Mouse (Mus musculus): ENCODE measurements around the gene 4930404N11Rik.
A peak's percentile ranks its signal among the peaks of the same experiment; 100 is the strongest.

Gene 4930404N11Rik

GRCm38 (mm10) chr10:81354738-81355477 lies 10.7 kb downstream of the 4930404N11Rik start:
- no peak for DNase-seq (ENCODE audit: low spot score)

- no peak for DNase-seq (ENCODE audit: low spot score)
Measured at GRCm38 (mm10) chr10:81351678-81352291, 13.8 kb downstream of the 4930404N11Rik start.

GRCm38 (mm10) chr10:81350351-81351063 lies 15.1 kb downstream of the 4930404N11Rik start, which contains the start of gene Hmg20b:
Hmg20b (minus strand) TSS chr10:81350480.
- DNase-seq (ENCODE audit: low spot score): peak; percentile 95

GRCm38 (mm10) chr10:81349961-81350350 lies 15.7 kb downstream of the 4930404N11Rik start:
- no peak for DNase-seq (ENCODE audit: low spot score)

- DNase-seq (ENCODE audit: low spot score): no peak
Measured at GRCm38 (mm10) chr10:81349146-81349545, 16.5 kb downstream of the 4930404N11Rik start.

- no peak for DNase-seq (ENCODE audit: low spot score)
Measured at GRCm38 (mm10) chr10:81346453-81347067, 19.1 kb downstream of the 4930404N11Rik start.

- DNase-seq (ENCODE audit: low spot score): no peak
Measured at GRCm38 (mm10) chr10:81345162-81345534, 20.5 kb downstream of the 4930404N11Rik start.

- DNase-seq (ENCODE audit: low spot score): no peak
Measured at GRCm38 (mm10) chr10:81344421-81345161, 21.0 kb downstream of the 4930404N11Rik start.

- no peak for DNase-seq (ENCODE audit: low spot score)
Measured at GRCm38 (mm10) chr10:81342686-81343505, 22.7 kb downstream of the 4930404N11Rik start, which contains the start of gene Gipc3. Gipc3 (minus strand) TSS chr10:81343266.

- DNase-seq (ENCODE audit: low spot score): no peak
Measured at GRCm38 (mm10) chr10:81341333-81341949, 24.2 kb downstream of the 4930404N11Rik start.

GRCm38 (mm10) chr10:81340551-81341332 lies 24.9 kb downstream of the 4930404N11Rik start:
- DNase-seq (ENCODE audit: low spot score): no peak

GRCm38 (mm10) chr10:81336558-81336957 lies 29.1 kb downstream of the 4930404N11Rik start:
- no peak for DNase-seq (ENCODE audit: low spot score)

GRCm38 (mm10) chr10:81335393-81336340 lies 29.9 kb downstream of the 4930404N11Rik start:
- no peak for DNase-seq (ENCODE audit: low spot score)

GRCm38 (mm10) chr10:81334324-81334723 lies 31.3 kb downstream of the 4930404N11Rik start:
- no peak for DNase-seq (ENCODE audit: low spot score)

- no peak for DNase-seq (ENCODE audit: low spot score)
Measured at GRCm38 (mm10) chr10:81332277-81332676, 33.3 kb downstream of the 4930404N11Rik start.

GRCm38 (mm10) chr10:81330007-81330406 lies 35.6 kb downstream of the 4930404N11Rik start:
- DNase-seq (ENCODE audit: low spot score): no peak

GRCm38 (mm10) chr10:81329194-81329975 lies 36.2 kb downstream of the 4930404N11Rik start:
- DNase-seq (ENCODE audit: low spot score): no peak
